Mouse (Mus musculus) 416B (cell line): Measurements from ENCODE around the gene Zfp148.
A peak's percentile ranks its signal among the peaks of the same experiment; 100 is the strongest.
"Not testable (repeated sequence)": the region's sequence is repeated elsewhere in the genome, so short reads cannot be mapped to it uniquely, and the experiment has no call there.

Experiments
- DNase-seq: peaks from one replicate; pipeline ENCODE4 v3.0.0; 2011; ENCODE audit warnings: low read depth

Gene Zfp148

GRCm38 (mm10) chr16:33461416-33461815, 80.8 kb downstream of the Zfp148 start:
- no peak for DNase-seq

DNA sequence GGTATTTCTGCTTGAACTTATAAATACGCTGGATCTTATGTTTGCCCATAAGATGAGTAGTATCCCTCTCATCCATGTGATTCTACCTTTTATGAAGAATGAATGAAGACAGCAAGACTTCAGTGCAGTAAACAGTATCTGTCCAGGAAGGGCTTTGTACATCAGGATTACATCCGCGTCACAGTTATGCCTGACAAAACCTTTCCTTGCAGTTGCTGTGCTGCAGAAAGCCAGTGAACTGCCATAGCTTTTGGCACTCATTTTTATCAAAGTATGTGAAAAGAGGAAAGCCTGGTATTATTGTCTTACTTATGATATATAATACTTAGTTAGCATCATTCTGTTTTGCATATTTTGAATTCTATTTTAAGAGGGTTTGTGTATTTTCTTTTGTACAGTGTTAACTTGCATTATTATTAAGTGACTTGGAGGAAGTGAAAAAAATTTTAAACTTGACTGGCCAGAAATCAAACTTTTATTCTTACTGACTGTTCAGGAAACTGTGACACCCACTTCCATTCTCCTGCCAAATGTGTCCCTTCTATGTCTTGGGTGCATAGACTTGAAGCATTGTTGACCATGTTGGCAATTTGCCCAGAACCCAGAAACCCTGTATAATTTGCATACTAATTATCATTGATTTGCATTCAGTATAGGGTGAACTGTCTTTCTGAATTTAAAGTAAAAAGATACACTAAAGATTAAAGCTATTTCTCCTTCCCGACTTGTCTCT, 84.0 kb downstream of the Zfp148 start:
- peak; percentile 33 for DNase-seq

DNA sequence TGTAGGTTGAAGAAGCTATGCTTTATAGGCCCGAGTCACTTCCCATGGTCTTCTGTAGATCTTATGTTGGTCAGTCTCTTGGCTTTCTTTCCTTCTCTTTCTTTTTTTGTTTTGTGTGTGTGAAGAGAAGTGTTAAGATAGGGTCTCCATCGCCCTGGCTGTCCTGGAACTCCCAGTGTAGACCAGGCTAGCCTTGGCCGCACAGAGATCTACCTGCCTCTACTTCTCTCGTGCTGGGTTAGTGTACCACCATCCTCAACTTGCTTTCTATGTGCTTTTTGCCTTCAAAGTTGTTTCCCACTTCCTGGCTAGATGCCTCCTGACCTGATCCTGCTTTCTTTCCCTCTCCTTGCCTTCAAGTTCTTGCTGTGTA, 84.6 kb downstream of the Zfp148 start:
- no peak for DNase-seq

DNA sequence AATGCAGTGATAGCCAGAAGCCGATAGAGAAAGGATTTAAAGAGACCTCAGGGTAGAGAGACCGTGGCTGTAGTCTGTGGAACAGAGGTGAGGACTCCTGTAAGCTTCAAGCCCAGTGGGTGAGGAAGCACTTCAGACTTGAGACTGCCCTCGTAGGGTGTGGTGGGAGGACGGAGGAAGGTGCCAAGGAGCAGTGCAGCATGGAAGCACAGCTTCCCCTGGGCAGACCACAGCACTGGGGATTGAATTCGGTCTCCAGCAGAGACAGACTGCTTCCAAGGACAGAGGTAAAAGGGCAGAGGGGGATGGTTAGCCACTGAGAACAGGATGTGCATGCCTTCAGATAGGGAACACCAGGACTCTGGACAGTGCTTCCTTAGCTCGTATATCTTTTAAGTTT, 86.8 kb downstream of the Zfp148 start:
- DNase-seq = no peak

DNA sequence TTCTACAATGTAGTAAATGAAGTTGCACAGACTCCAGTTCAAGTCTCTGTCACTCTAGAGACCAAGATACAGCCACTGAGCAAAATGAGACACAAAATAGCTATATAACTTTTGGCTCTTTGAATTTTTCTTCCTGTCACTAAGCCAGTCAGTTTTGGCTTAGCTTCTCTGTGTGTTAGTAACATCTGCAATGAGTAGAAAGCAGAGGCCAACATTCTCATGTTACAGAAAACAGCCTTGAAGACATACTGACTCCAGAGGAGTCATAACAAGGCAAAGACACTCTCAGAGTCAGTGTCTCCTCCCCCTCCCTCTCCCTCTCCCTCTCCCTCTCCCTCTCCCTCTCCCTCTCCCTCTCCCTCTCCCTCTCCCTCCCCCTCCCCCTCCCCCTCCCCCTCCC, 89.3 kb downstream of the Zfp148 start:
- DNase-seq = no peak

DNA sequence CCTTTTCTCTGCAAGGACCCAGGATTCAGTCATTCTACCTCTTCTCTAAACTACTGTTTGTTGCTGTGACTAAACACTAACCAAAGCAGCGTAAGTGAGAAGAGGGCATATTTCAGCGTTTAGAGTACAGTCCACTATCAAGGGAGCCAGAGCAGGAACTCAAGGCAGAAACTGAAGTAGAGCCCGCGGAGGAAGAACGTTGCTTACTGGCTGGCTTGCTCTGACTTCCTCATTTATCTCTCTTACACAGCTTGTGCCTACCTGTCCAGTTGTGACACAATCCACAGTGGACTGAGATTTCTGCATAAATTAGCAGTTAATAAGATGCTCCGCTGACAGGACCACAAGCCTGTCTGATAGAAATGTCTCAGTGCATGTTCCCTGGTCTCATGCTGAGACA, 93.7 kb downstream of the Zfp148 start:
- no peak for DNase-seq

- DNase-seq = no peak
Observed at GRCm38 (mm10) chr16:33479926-33480325, 99.3 kb downstream of the Zfp148 start.

DNA sequence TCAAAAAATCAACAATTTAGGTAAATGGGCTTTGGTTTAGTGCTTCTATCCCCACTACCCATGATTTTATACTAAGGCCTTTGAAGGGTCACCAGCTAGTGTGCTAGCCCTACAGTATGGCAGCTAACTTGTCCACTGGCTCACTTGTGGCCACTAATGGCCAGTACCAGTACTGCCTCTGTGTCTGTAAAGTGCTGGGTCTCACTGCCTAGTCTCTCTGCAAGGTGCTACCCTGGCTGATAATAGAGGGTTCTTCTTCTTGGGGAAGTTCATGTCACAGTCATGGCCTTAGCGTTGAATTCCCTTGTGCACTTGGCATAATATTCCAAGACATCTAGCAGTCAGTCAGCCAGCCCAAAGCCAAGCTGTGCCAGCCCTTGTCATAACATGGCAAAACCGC, 100.5 kb downstream of the Zfp148 start:
- peak; percentile 34 for DNase-seq

DNA sequence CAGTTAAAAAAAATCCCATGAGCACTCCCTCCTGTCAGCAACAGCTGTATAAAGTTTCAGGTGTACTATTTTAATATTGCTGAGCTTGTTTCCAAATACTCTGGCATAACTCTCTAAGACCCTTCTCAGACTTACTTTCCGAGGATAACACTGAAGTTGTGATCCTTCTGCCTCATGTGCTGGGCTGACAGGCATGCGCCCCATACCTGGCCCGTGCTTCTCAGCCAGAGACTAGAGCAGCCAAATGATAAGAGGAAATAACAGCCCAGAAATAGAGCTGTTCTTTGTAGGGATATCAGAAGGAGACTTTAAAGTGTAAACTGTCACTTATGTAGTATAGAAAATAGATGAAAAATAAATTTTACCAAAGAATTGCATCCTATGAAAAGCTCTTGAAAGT, 101.7 kb downstream of the Zfp148 start:
- no peak for DNase-seq

DNA sequence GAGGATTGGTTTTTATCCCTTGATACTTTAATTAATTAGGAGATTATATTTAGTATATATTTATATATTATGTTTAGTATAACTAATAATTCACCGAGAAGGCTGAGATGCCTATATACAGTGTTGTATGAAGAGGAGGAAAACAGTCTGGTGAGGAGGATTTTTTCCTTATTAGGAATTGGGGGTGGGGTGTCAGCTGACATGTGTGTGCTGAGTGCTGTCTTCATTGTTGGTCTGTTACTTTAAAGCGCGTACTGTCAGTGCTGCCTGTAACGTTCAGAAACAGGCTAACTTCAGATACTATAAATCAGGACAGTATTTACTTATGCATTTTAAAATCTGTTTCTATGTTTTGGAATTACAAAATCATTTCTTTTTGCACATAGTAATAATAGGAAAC, 107.1 kb downstream of the Zfp148 start:
- DNase-seq = no peak

DNA sequence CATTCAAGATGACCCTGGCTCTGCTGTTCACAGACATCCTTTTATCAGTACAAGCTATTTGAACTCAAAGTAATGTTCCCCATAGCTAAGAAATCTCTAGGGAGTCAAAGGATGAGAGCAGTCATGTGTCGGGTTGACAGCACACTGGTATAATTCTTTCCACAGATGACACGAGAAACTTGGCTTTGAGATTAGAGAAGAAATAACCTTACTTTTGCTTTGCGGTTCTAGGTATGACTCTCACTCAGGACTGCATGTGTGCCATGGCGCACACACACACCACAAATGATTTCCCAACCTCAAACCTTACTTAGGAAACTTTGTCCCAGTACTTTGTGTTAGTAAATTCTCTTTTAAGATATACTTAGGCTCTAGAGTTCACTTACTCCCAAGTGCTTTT, 113.7 kb downstream of the Zfp148 start:
- DNase-seq = no peak

- no peak for DNase-seq
Observed at GRCm38 (mm10) chr16:33508082-33508481, 127.4 kb downstream of the Zfp148 start.

DNA sequence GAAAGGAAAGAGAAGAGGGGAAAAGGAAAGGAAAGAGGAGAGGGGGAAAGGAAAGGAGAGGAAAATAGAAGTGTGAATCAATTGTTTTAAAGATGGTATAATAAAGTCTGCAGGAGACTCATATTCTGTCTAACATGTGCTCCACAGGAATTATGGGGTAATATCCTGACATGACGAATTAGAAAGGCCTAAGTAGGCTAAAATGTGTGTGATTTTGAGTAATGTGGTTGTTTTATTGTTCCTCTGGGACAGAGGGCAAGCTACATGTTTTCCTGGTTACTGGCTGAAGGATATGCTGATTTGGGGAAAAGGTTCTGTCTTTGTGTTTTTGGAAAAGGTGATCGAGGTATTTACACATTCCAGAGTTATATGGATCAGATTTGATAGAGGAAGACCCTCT, 128.6 kb downstream of the Zfp148 start:
- DNase-seq = not testable (repeated sequence)

DNA sequence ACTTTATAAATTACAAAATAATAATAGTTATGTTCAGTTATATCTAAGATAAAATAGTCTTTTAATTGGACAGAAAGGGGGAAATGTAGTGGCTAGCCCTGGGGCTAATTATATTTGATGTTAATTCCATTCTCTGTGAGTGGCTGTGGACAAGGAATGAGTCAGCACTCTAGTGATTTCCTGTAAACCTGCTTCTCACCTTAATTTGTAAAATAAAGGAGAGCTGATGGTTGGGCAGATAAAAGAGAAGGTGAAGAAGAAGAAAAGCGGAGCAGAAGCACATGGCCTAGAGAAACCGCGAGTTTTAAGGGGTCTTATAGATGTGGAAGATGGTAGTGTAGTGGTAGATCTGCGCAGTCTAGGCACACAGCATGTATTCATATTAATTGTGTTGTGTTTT, 130.2 kb downstream of the Zfp148 start:
- DNase-seq = not testable (repeated sequence)

- DNase-seq = no peak
Observed at GRCm38 (mm10) chr16:33512555-33512954, 131.9 kb downstream of the Zfp148 start.

- DNase-seq = no peak
Observed at GRCm38 (mm10) chr16:33516807-33517565, 136.3 kb downstream of the Zfp148 start, which contains the start of gene Slc12a8. Gene Slc12a8, plus strand, starts transcription at chr16:33517328.

GRCm38 (mm10) chr16:33517627-33518026, 137.0 kb downstream of the Zfp148 start:
- no peak for DNase-seq

- DNase-seq = no peak
Observed at GRCm38 (mm10) chr16:33518236-33518635, 137.6 kb downstream of the Zfp148 start.

- no peak for DNase-seq
Observed at GRCm38 (mm10) chr16:33519916-33520568, 139.4 kb downstream of the Zfp148 start.

DNA sequence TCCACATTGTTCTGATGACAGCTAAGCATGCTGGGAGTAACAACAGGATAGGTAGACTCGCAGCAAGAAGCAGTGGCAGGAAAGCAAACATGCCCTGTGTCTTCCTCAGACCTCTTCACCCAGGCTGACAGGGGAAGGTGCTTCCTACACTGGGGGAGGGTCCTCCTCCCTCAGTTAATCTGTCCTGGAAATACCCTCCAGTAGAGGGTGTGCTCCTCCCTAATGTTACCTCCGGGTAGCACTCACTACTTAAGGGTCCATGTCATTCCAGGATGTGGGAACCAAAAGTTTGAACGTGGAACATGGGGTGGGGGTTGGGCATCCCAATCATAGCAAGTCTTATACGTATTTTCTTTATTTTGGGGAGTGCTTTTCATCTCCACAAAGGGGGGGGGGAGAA, 141.9 kb downstream of the Zfp148 start:
- no peak for DNase-seq

DNA sequence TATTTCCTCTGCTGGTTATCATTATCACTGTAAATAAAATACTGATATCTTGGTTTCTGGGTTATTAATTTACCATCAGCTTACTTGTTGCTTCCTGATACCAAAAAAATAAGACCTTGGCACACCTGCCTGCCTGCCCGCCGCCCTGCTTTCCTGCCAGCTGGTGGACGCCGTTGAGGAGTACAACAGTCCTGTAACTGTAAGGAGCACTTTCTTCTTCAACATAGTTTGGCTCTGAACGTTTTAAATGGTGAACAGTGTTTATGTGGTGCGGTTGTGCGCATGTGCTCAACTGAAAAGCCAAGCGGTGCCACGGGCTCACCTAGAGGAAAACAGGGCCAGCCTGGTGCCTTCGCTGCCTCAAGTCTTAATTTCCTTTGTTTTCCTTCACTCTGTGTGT, 142.9 kb downstream of the Zfp148 start:
- no peak for DNase-seq

DNA sequence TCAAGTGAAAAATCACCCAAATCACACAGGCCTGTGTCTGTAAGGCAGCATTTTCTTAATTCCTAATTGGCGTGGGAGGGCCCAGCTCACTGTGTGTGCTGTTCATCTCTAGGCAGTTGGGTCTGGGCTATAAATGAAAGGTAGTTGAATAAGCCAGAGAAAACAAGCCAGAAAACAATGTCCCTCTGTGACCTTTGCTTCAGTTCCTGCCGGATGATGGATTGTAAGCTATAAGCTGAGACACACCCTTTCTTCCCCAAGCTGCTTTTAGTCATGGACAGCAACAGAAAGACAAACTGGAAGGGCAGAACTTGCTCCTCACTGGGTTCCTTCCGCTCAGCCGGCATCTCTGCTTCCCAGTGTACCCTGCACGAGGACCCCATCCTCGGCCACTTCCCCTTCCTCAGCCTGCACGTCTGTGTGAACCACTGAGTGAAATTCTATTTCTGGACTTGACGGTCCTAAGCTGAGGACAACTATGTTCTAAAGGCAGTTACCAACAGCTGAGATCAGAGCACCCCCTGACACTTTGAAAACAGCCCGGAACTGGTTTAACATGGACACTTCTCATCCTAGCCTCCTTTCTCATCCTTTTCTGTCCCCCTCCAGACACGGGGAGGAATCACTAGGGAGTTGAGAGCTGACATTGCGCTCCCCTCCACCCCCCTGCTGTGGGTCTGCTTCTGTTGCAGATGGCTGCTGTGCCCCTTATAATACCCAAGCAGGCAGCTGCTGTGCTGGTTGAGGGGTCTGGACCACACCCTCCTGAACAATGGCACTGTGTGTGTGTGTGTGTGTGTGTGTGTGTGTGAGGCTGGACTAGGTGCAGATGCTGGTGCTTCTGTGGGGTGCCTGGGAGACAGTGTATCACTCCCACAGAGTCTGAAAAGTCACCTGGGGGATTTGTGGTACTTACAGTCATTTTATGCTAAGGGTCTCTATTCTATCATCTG, 149.1 kb downstream of the Zfp148 start:
- DNase-seq = no peak
